Comparison of ENCODE assay signal across 9 mouse cellular contexts in the genomic region with DNA sequence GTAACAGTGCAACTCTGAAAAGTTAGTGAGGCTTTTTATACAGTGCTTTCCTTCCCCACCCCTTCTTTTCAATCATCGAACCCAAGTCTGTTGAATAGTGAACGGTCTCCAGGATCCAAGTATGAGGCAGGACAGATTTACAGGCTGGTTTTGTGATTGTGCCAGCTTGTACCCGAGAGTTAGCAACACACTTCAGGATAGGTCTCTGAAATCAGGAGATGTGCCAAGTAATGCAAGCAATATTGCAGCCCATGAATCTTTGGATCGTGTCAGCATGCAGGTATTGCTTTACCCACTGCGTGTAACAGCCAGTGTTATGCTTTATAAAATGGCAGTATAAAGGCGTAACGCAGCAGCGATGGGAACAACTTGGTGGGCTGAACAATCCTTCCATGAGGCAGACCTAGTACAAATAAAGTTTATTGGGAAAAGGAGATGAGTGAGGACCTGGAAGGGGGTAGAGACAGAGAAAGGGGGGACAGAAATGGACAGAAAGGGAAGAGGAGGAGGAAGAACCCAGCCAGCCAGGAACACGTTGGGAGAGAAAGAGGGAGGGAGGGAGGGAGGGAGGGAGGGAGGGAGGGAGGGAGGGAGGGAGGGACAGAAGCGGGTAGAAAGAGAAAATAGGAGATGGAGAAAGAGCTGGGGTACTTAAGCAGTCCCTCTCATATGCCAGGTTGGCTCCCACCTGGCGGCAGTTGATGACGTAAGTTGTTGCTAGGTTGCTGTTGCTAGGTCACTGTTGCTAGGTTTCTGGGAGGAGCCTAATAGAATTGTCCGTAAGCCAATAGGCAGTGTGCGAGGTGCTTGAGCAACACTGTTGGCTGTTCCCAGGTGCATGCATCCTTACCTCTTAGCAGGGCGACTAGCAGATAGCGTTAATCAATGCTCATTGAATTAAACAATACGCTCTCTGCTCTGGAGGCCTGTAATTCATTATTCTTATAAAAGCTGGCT. TPM values are rescaled to one million over a fixed set of nuclear protein-coding genes. Genes with fewer than 3 reads are reported as not detected.
DNase-seq lines count a peak whose midpoint lies in the region; ATAC-seq lines count a peak whose summit lies in the region.
"Had no signal": no experiment of that assay in that cellular context is flagged by ENCODE, and none has a peak within 500 bp of the region (broad histone marks: within the 10 kb centered on the region; RNA-seq: fewer than 3 reads in every experiment).

No protein-coding gene starts in this region.

- peak overlapping the region; percentile 16; the same call in 1 of the 2 replicates for H3K27ac ChIP-seq in hindbrain, embryonic 10.5 days
- H3K27ac ChIP-seq in midbrain, embryonic 16.5 days (ENCODE audit: low read length), result peak overlapping the region; percentile 76
- H3K27ac ChIP-seq: macrophage had no signal

- intact Hi-C loops in heart, postnatal 14 days (cut with DNase I), result no loop called here

- H3K4me2 ChIP-seq in midbrain, embryonic 16.5 days (ENCODE audit: low read length), result peak overlapping the region; percentile 47

- H3K9me3 ChIP-seq in hindbrain, embryonic 10.5 days, result no peaks in the 10 kb centered on the region
- no peaks in the 10 kb centered on the region for H3K9me3 ChIP-seq in midbrain, embryonic 16.5 days (replicated peaks; ENCODE audit: control insufficient read depth, low read length, poor library complexity, severe bottlenecking)

- DNase-seq in adrenal gland, postnatal 25 days, result peak; percentile 22
- peak; percentile 68 to 75 for DNase-seq in cerebellum, postnatal 25 days
- peak; percentile 39 for DNase-seq in hindbrain, embryonic 10.5 days (ENCODE audit: low spot score)
- peak; percentile 40 to 86 for DNase-seq in left cerebral cortex, adult 8-10 months (ENCODE audit: low spot score in 2 of 2)
- no peak for DNase-seq in B cell, adult 2 months
- DNase-seq in heart, postnatal 14 days, result no peak

- 50% methylated on average over 17 of the region's 17 CpGs for WGBS in hindbrain, embryonic 10.5 days
- 44% methylated on average over 16 of the region's 17 CpGs for WGBS in midbrain, embryonic 16.5 days

- H3K27me3 ChIP-seq in hindbrain, embryonic 10.5 days (ENCODE audit: insufficient read depth, poor library complexity, severe bottlenecking), result no peaks in the 10 kb centered on the region
- no peaks in the 10 kb centered on the region for H3K27me3 ChIP-seq in midbrain, embryonic 16.5 days (ENCODE audit: control insufficient read depth, insufficient read depth, low read depth, low read length)

- peak; percentile 99 for ATAC-seq in midbrain, embryonic 16.5 days
- ATAC-seq in CD4-positive, CD25-positive, alpha-beta regulatory T cell, adult 4 months, result no peak

- no peaks in the 10 kb centered on the region for H3K36me3 ChIP-seq in hindbrain, embryonic 10.5 days
- H3K36me3 ChIP-seq in midbrain, embryonic 16.5 days (ENCODE audit: control insufficient read depth, insufficient read depth, low read length), result no peaks in the 10 kb centered on the region

- peaks cover 30% of the 10 kb centered on the region for H3K4me1 ChIP-seq in hindbrain, embryonic 10.5 days (replicated peaks)
- peaks cover 21% of the 10 kb centered on the region for H3K4me1 ChIP-seq in midbrain, embryonic 16.5 days (ENCODE audit: control insufficient read depth, insufficient read depth, low read length)

- 0 out of 2 replicates have a peak overlapping the region, but pooled peaks have one; percentile 10 for H3K9ac ChIP-seq in midbrain, embryonic 16.5 days (ENCODE audit: low read depth, low read length)

- 0 out of 2 replicates have a peak overlapping the region, but pooled peaks have one; percentile 14 for H3K4me3 ChIP-seq in hindbrain, embryonic 10.5 days
- peak overlapping the region; percentile 20 for H3K4me3 ChIP-seq in midbrain, embryonic 16.5 days (ENCODE audit: low read depth, low read length)

RNA-seq across cellular contexts. Expression of a gene that starts 22.1 kb away (rescaled TPM):
- 0.15 TPM in 1 of 2 replicates, not detected in the other for total RNA-seq in adrenal gland, postnatal 25 days (2021)
- polyA plus RNA-seq in hindbrain, embryonic 10.5 days (2016; fragmentation: Nextera tagmentation; extraction: Ambion mirVana), result 2.1 and 4.5 TPM in 2 replicates
- total RNA-seq in left cerebral cortex, adult 8-10 months (2022), result under 1 TPM; 0.57 to 0.77 (median 0.58) TPM
- polyA plus RNA-seq in midbrain, embryonic 16.5 days (2015; fragmentation: Nextera tagmentation; extraction: Ambion mirVana), result 5.1 and 5.8 TPM in 2 replicates
- total RNA-seq in heart, postnatal 14 days (2021), result under 1 TPM in 1 of 2 experiments, not detected in 1; 0.07 TPM
- not detected for polyA plus RNA-seq in CD4-positive, CD25-positive, alpha-beta regulatory T cell, adult 4 months (2017; shearing (Covaris generic))
- polyA plus RNA-seq: macrophage had no signal

Comparison
In these comparisons a context has a peak if more than half of its experiments do, and no peak if none do; other contexts are left out.
1. DNase-seq: peak in adrenal gland, postnatal 25 days (single experiment), cerebellum, postnatal 25 days (2 of 2), hindbrain, embryonic 10.5 days (single experiment) and left cerebral cortex, adult 8-10 months (2 of 2); none in B cell, adult 2 months (0 of 2) and heart, postnatal 14 days (0 of 2).